Mouse (Mus musculus): Measurements from ENCODE around the gene Cpa4. TPM values are rescaled to one million over a fixed set of nuclear protein-coding genes. Genes with fewer than 3 reads are reported as not detected.

The Cpa4 gene
- polyA plus RNA-seq (2012; ENCODE audit: low replicate concordance) = not detected in 2 replicates

GRCm38 (mm10) chr6:30568069-30568468 is at the start of gene Cpa4:
TSS of gene Cpa4 (plus strand) at chr6:30568369.

GRCm38 (mm10) chr6:30541009-30541799 is 27.0 kb upstream of the Cpa4 start, which contains the start of gene Cpa2:
TSS of gene Cpa2 (plus strand) at chr6:30541582.

GRCm38 (mm10) chr6:30610710-30611109 is 42.5 kb downstream of the Cpa4 start, which contains the start of gene Cpa5:
TSS of gene Cpa5 (plus strand) at chr6:30611010.

GRCm38 (mm10) chr6:30638674-30639268 is 70.6 kb downstream of the Cpa4 start, which contains the start of gene Cpa1:
TSS of gene Cpa1 (plus strand) at chr6:30639218.

Other genes with a start within 250 kb of the Cpa4 start
- 7.8 and 64.0 TPM in 2 replicates for gene Zc3hc1, start 177.3 kb upstream of the Cpa4 start, polyA plus RNA-seq (2012; ENCODE audit: low replicate concordance)
- 16.2 and 21.6 TPM in 2 replicates for gene Klhdc10, start 166.5 kb upstream of the Cpa4 start, polyA plus RNA-seq (2012; ENCODE audit: low replicate concordance)
- 2.5 and 10.6 TPM in 2 replicates for gene Tmem209, start 58.6 kb upstream of the Cpa4 start, polyA plus RNA-seq (2012; ENCODE audit: low replicate concordance)
- not detected in 2 replicates for gene Ssmem1, start 58.5 kb upstream of the Cpa4 start, polyA plus RNA-seq (2012; ENCODE audit: low replicate concordance)
- not detected in 2 replicates for gene Cpa2, start 26.8 kb upstream of the Cpa4 start, polyA plus RNA-seq (2012; ENCODE audit: low replicate concordance)
- not detected in 2 replicates for gene Cpa5, start 42.6 kb downstream of the Cpa4 start, polyA plus RNA-seq (2012; ENCODE audit: low replicate concordance)
- gene Cpa1, start 70.8 kb downstream of the Cpa4 start, polyA plus RNA-seq (2012; ENCODE audit: low replicate concordance) = 0.11 TPM in 1 of 2 replicates, not detected in the other
- gene Cep41, start 125.4 kb downstream of the Cpa4 start, polyA plus RNA-seq (2012; ENCODE audit: low replicate concordance) = 34.0 and 34.1 TPM in 2 replicates
- 1.5 and 18.1 TPM in 2 replicates for gene Mest, start 155.2 kb downstream of the Cpa4 start, polyA plus RNA-seq (2012; ENCODE audit: low replicate concordance)

Data from leukemia stem cell, adult 10-12 weeks (primary cell).